Mouse (Mus musculus): ENCODE measurements around the gene H2-Aa. TPM values are rescaled to one million over a fixed set of nuclear protein-coding genes. Genes with fewer than 3 reads are reported as not detected.

The H2-Aa gene
- polyA plus RNA-seq, 1 experiment from 2014 or later, result not detected

DNA sequence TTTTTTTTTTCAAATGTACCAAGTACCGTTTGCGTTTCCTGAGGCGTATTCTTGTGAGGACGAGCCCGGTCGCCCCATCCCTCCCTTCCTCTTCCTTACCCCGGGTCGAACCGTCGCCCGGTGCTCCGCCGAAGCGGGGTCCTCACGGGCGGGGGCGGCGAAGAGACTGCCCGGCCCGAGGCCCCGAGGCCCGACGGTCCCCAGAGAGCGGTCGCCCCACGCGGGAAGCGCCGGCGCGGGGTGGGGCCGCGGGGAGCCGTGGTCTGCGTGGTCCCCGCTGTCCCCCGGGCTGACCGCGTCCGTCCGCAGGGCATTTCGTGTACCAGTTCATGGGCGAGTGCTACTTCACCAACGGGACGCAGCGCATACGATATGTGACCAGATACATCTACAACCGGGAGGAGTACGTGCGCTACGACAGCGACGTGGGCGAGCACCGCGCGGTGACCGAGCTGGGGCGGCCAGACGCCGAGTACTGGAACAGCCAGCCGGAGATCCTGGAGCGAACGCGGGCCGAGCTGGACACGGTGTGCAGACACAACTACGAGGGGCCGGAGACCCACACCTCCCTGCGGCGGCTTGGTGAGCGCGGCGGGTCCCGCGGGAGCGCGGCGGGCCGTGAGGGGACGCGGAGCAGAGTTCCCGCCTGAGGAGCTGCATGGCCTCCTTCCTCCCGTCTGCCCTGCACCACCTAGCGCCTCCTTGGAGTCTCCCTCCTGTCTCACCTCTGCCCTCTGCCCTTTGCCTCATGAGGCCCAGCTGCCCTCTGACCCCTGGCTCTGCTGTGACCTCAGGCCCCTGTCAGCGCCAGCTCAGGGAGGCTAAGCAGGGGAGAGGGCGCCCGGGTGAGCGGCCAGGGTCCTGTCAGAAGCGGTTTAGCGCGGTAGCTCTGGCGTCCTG is 22.9 kb downstream of the H2-Aa start:
- Histone ChIP-seq H3K27ac (ENCODE audit: low read depth, low read length) (no peak overlapping the region), H3K9ac (ENCODE audit: low read depth, low read length) (peak overlapping the region; percentile 72), H3K4me2 (peak overlapping the region; percentile 97), H3K9me3 (replicated peaks; ENCODE audit: control insufficient read depth, low read length) (no peaks in the 10 kb centered on the region), H3K4me1 (ENCODE audit: control insufficient read depth, insufficient read depth, low read length) (no peaks in the 10 kb centered on the region; the same call in 1 of the 2 replicates), H3K36me3 (ENCODE audit: control insufficient read depth, insufficient read depth, low read length) (no peaks in the 10 kb centered on the region), H3K27me3 (ENCODE audit: control insufficient read depth, insufficient read depth, low read length) (peaks cover 15% of the 10 kb centered on the region), H3K4me3 (ENCODE audit: low read depth, low read length) (peak overlapping the region; percentile 61)
- 0 out of 2 replicates have a peak, but pooled peaks have one; percentile 24 for ATAC-seq (replicated peaks; ENCODE audit: insufficient number of reproducible peaks, low FRiP score, low TSS enrichment)
- WGBS (ENCODE audit: insufficient replicate concordance), result under 1% methylated on average over 91 of the region's 93 CpGs

DNA sequence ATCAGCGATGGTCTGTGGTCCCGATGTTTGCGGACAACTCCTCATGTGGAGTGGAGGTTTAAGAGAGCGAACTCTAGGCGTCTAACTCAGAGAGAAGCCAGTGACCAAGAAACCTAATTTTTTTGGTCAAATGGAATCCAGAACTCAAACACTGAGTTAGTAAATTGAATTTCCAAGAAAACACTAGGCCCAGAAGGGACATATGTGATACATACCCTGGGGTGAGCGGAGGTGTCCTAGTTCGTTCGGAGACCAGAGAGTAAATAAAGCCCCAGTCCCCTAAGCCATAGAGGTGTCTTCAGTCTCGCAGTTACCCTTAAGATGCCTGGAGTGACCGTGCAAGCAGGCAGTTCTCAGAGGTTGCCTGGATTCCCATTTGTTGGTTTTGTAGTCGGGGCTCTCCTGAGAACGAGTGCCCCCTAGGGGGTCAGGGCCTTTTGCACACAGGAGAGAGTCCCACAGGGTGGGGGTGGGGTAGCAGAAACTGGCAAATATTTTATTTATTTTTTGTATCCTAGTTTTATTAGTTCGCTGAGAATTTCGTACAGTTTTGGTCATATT is 23.7 kb downstream of the H2-Aa start:
- no peaks in the 10 kb centered on the region; the same call in 1 of the 2 replicates for H3K4me1 ChIP-seq (ENCODE audit: control insufficient read depth, insufficient read depth, low read length)
- H3K4me2 ChIP-seq, result peak overlapping the region; percentile 97
- ATAC-seq (replicated peaks; ENCODE audit: insufficient number of reproducible peaks, low FRiP score, low TSS enrichment), result no peak
- H3K36me3 ChIP-seq (ENCODE audit: control insufficient read depth, insufficient read depth, low read length), result no peaks in the 10 kb centered on the region
- peaks cover 22% of the 10 kb centered on the region for H3K27me3 ChIP-seq (ENCODE audit: control insufficient read depth, insufficient read depth, low read length)
- WGBS (ENCODE audit: insufficient replicate concordance), result 4% methylated on average over 14 of the region's 14 CpGs
- H3K27ac ChIP-seq (ENCODE audit: low read depth, low read length), result no peak overlapping the region
- H3K9me3 ChIP-seq (replicated peaks; ENCODE audit: control insufficient read depth, low read length), result no peaks in the 10 kb centered on the region
- no peak overlapping the region for H3K9ac ChIP-seq (ENCODE audit: low read depth, low read length)
- H3K4me3 ChIP-seq (ENCODE audit: low read depth, low read length), result peak overlapping the region; percentile 61

DNA sequence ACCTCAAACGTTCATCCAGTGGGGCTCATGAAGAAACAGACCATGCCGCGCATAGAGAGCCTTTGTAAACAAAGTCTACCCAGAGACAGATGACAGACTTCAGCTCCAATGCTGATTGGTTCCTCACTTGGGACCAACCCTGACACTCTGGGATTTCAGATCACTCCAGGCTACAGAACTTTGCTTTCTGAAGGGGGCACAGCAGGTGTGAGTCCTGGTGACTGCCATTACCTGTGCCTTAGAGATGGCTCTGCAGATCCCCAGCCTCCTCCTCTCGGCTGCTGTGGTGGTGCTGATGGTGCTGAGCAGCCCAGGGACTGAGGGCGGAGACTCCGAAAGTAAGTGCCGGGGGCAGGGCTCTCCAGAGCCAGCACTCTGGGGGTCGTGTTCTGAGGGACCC is 24.6 kb downstream of the H2-Aa start:
- Histone ChIP-seq H3K4me3 (ENCODE audit: low read depth, low read length) (peak overlapping the region; percentile 61), H3K27me3 (ENCODE audit: control insufficient read depth, insufficient read depth, low read length) (peaks cover 26% of the 10 kb centered on the region), H3K4me1 (ENCODE audit: control insufficient read depth, insufficient read depth, low read length) (no peaks in the 10 kb centered on the region; the same call in 1 of the 2 replicates), H3K4me2 (peak overlapping the region; percentile 97), H3K36me3 (ENCODE audit: control insufficient read depth, insufficient read depth, low read length) (no peaks in the 10 kb centered on the region), H3K9ac (ENCODE audit: low read depth, low read length) (no peak overlapping the region), H3K9me3 (replicated peaks; ENCODE audit: control insufficient read depth, low read length) (no peaks in the 10 kb centered on the region), H3K27ac (ENCODE audit: low read depth, low read length) (no peak overlapping the region)
- peak; percentile 72 for ATAC-seq (replicated peaks; ENCODE audit: insufficient number of reproducible peaks, low FRiP score, low TSS enrichment)
- 0% methylated on average over 8 of the region's 8 CpGs for WGBS (ENCODE audit: insufficient replicate concordance)

DNA sequence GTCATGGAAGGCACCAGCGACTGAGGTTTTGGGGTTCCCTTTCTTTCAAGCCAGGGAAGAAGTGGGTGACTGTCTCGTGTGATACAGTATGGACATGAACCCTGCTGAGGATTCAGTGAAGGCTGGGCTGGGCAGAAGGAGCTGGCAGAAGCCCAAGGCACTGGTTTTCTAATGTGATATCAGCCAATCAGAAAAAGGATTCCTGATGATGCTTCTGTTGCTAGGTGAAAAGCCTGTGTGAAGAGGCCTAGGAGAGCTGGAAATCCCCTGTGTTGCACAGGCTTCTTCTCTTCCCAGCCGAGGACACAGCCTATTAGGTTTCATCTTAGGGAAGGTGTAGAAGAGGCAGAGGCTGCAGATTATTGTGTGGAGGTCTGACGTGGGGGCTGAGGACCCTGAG is 26.1 kb downstream of the H2-Aa start:
- no peak for ATAC-seq (replicated peaks; ENCODE audit: insufficient number of reproducible peaks, low FRiP score, low TSS enrichment)
- no peak overlapping the region for H3K27ac ChIP-seq (ENCODE audit: low read depth, low read length)

GRCm38 (mm10) chr17:34260551-34260950 is 27.1 kb downstream of the H2-Aa start:
- ATAC-seq (replicated peaks; ENCODE audit: insufficient number of reproducible peaks, low FRiP score, low TSS enrichment), result no peak
- no peaks in the 10 kb centered on the region for H3K36me3 ChIP-seq (ENCODE audit: control insufficient read depth, insufficient read depth, low read length)
- H3K4me1 ChIP-seq (ENCODE audit: control insufficient read depth, insufficient read depth, low read length), result no peaks in the 10 kb centered on the region; the same call in 1 of the 2 replicates
- no peak overlapping the region for H3K9ac ChIP-seq (ENCODE audit: low read depth, low read length)
- peaks cover 26% of the 10 kb centered on the region for H3K27me3 ChIP-seq (ENCODE audit: control insufficient read depth, insufficient read depth, low read length)
- no peak overlapping the region for H3K27ac ChIP-seq (ENCODE audit: low read depth, low read length)
- WGBS (ENCODE audit: insufficient replicate concordance), result 68% methylated on average over 5 of the region's 5 CpGs
- no peaks in the 10 kb centered on the region for H3K9me3 ChIP-seq (replicated peaks; ENCODE audit: control insufficient read depth, low read length)
- no peak overlapping the region for H3K4me2 ChIP-seq
- H3K4me3 ChIP-seq (ENCODE audit: low read depth, low read length), result no peak overlapping the region

More for the DNA sequence above, 26.1 kb downstream of the H2-Aa start:
- Histone ChIP-seq H3K27me3 (ENCODE audit: control insufficient read depth, insufficient read depth, low read length) (peaks cover 26% of the 10 kb centered on the region), H3K4me2 (no peak overlapping the region), H3K9ac (ENCODE audit: low read depth, low read length) (no peak overlapping the region), H3K36me3 (ENCODE audit: control insufficient read depth, insufficient read depth, low read length) (no peaks in the 10 kb centered on the region), H3K4me1 (ENCODE audit: control insufficient read depth, insufficient read depth, low read length) (no peaks in the 10 kb centered on the region; the same call in 1 of the 2 replicates), H3K9me3 (replicated peaks; ENCODE audit: control insufficient read depth, low read length) (no peaks in the 10 kb centered on the region), H3K4me3 (ENCODE audit: low read depth, low read length) (no peak overlapping the region)
- WGBS (ENCODE audit: insufficient replicate concordance), result 28% methylated on average over 4 of the region's 4 CpGs

- no peak within 1 kb of the TSS for H3K9ac ChIP-seq (ENCODE audit: low read depth, low read length)
- no peak within 1 kb of the TSS for H3K4me3 ChIP-seq (ENCODE audit: low read depth, low read length)
- H3K4me1 ChIP-seq (ENCODE audit: control insufficient read depth, insufficient read depth, low read length), result no peaks in the 10 kb centered on the region; the same call in 1 of the 2 replicates
- no peaks in the 10 kb centered on the region for H3K36me3 ChIP-seq (ENCODE audit: control insufficient read depth, insufficient read depth, low read length)
- no peak for ATAC-seq (replicated peaks; ENCODE audit: insufficient number of reproducible peaks, low FRiP score, low TSS enrichment)
- no peaks in the 10 kb centered on the region for H3K9me3 ChIP-seq (replicated peaks; ENCODE audit: control insufficient read depth, low read length)
- no peak within 1 kb of the TSS for H3K4me2 ChIP-seq
- peaks cover 18% of the 10 kb centered on the region for H3K27me3 ChIP-seq (ENCODE audit: control insufficient read depth, insufficient read depth, low read length)
- H3K27ac ChIP-seq (ENCODE audit: low read depth, low read length), result no peak within 1 kb of the TSS
- WGBS (ENCODE audit: insufficient replicate concordance), result 67% methylated on average over 11 of the region's 11 CpGs
Measured at GRCm38 (mm10) chr17:34257594-34258375, 29.8 kb downstream of the H2-Aa start, which contains the start of gene H2-Ab1. TSS of gene H2-Ab1 (plus strand) at chr17:34257689.

DNA sequence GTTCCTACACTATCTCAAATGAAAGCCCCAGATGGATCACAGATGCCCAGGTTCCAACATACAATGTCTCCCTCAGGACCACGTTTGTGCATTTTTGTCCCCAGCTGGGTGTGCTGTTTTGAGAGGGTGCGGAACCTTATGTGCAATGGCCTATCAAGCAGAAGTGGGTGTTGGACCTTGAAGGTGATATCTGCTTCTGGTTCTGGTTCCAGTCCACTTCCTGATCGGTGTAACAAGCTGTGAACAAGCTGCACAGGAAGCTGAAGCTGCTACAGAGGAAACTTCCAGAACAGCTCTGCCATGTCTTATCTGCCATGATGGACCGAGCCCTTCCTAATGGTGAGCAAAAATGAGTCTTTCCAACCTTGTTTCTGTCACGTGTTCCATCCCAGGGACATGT is 31.1 kb downstream of the H2-Aa start:
- Histone ChIP-seq H3K27me3 (ENCODE audit: control insufficient read depth, insufficient read depth, low read length) (peaks cover 12% of the 10 kb centered on the region; the same call in 1 of the 2 replicates), H3K9me3 (replicated peaks; ENCODE audit: control insufficient read depth, low read length) (no peaks in the 10 kb centered on the region), H3K4me1 (ENCODE audit: control insufficient read depth, insufficient read depth, low read length) (no peaks in the 10 kb centered on the region; the same call in 1 of the 2 replicates), H3K4me2 (no peak overlapping the region), H3K27ac (ENCODE audit: low read depth, low read length) (no peak overlapping the region), H3K36me3 (ENCODE audit: control insufficient read depth, insufficient read depth, low read length) (no peaks in the 10 kb centered on the region), H3K4me3 (ENCODE audit: low read depth, low read length) (no peak overlapping the region), H3K9ac (ENCODE audit: low read depth, low read length) (no peak overlapping the region)
- WGBS (ENCODE audit: insufficient replicate concordance), result 69% methylated on average over 5 of the region's 5 CpGs
- ATAC-seq (replicated peaks; ENCODE audit: insufficient number of reproducible peaks, low FRiP score, low TSS enrichment), result no peak

DNA sequence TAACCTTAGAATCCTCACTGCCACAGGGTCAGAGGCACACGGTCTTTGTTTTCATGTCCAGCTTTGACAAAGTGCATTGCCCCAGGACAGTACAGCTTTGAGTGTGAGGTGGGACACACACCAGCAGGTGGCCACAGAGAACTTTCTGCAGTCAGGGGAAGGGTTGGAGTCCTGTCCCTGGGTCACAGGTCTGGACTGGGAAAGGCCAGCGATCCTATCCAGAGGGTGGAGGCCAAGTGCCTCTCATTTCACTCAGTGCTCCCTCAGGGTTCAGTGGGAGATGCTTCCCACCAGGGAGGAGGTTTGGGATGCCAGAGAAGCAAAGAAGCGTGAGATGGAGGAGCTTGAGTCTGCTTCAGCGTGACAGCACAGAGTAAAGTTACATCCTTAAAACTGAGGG is 36.0 kb downstream of the H2-Aa start:
- no peaks in the 10 kb centered on the region for H3K27me3 ChIP-seq (ENCODE audit: control insufficient read depth, insufficient read depth, low read length)
- H3K4me1 ChIP-seq (ENCODE audit: control insufficient read depth, insufficient read depth, low read length), result no peaks in the 10 kb centered on the region
- no peaks in the 10 kb centered on the region for H3K36me3 ChIP-seq (ENCODE audit: control insufficient read depth, insufficient read depth, low read length)
- H3K4me3 ChIP-seq (ENCODE audit: low read depth, low read length), result no peak overlapping the region
- WGBS (ENCODE audit: insufficient replicate concordance), result 52% methylated on average over 4 of the region's 4 CpGs
- no peak overlapping the region for H3K4me2 ChIP-seq
- no peak overlapping the region for H3K9ac ChIP-seq (ENCODE audit: low read depth, low read length)
- H3K9me3 ChIP-seq (replicated peaks; ENCODE audit: control insufficient read depth, low read length), result no peaks in the 10 kb centered on the region
- H3K27ac ChIP-seq (ENCODE audit: low read depth, low read length), result no peak overlapping the region
- no peak for ATAC-seq (replicated peaks; ENCODE audit: insufficient number of reproducible peaks, low FRiP score, low TSS enrichment)

Data from heart, embryonic 11.5 days (tissue).